Mouse (Mus musculus) heart, postnatal 36 days (tissue): Measurements from ENCODE around the gene Aadat. TPM values are rescaled to one million over a fixed set of nuclear protein-coding genes. Genes with fewer than 3 reads are reported as not detected.
"Not testable (repeated sequence)": the region's sequence is repeated elsewhere in the genome, so short reads cannot be mapped to it uniquely, and the experiment has no call there.

Experiments used
- DNase-seq, 2 experiments: peaks; one replicate each; pipeline ENCODE4 v3.0.0; 2021 to 2022
- intact Hi-C: fragments of 180-260 bp; cut with DNase I; formaldehyde crosslinking; loops from one replicate; pipeline ENCODE4 v1.15.1; 2025
- total RNA-seq, 2 experiments: library from RNA; stranded (reverse); gene quantifications; 2 replicates each; pipeline ENCODE4 v1.2.3; 2021

Gene Aadat
- not detected for total RNA-seq

- intact Hi-C loops = loop anchor here (5.0 to 10.0 kb wide), 3 partner anchors 86 to 979 kb away; partner anchors contain the start of gene Cbr4
- DNase-seq = peak; percentile 28 to 32
Observed at GRCm38 (mm10) chr8:60505653-60506521, at the start of gene Aadat. Gene Aadat (plus strand): TSS chr8:60505932.

GRCm38 (mm10) chr8:60466686-60467335 lies 38.9 kb upstream of the Aadat start:
- intact Hi-C loops = loop anchor here (5.0 to 10.0 kb wide), 3 partner anchors 1082 to 1900 kb away; no protein-coding TSS in a partner anchor
- peak; percentile 26 to 55 for DNase-seq

- DNase-seq = no peak
- intact Hi-C loops = no loop called here
Observed at GRCm38 (mm10) chr8:60490147-60490546, 15.6 kb upstream of the Aadat start.

- DNase-seq = no peak
- intact Hi-C loops = no loop called here
Observed at GRCm38 (mm10) chr8:60491871-60492270, 13.9 kb upstream of the Aadat start.

GRCm38 (mm10) chr8:60492471-60492870 lies 13.3 kb upstream of the Aadat start:
- intact Hi-C loops = no loop called here
- DNase-seq = no peak

- intact Hi-C loops = no loop called here
- no peak for DNase-seq
Observed at GRCm38 (mm10) chr8:60494606-60495005, 11.1 kb upstream of the Aadat start.

- DNase-seq, intact Hi-C loops: not testable (repeated sequence)
Observed at GRCm38 (mm10) chr8:60495046-60495445, 10.7 kb upstream of the Aadat start.

- no peak for DNase-seq
- intact Hi-C loops = loop anchor here (10.0 kb wide), 1 partner anchor 982 kb away; the partner anchor contains the start of gene Cbr4
Observed at GRCm38 (mm10) chr8:60503098-60503497, 2.6 kb upstream of the Aadat start, which contains the start of gene Gm10283. Gene Gm10283 (minus strand): TSS chr8:60503198.

- no peak for DNase-seq
- intact Hi-C loops = no loop called here
Observed at GRCm38 (mm10) chr8:60518286-60518685, 12.6 kb downstream of the Aadat start.

- intact Hi-C loops = no loop called here
Observed at GRCm38 (mm10) chr8:60534945-60535344, 29.2 kb downstream of the Aadat start.

GRCm38 (mm10) chr8:60566783-60567182 lies 61.1 kb downstream of the Aadat start:
- DNase-seq = no peak
- intact Hi-C loops = no loop called here

More at GRCm38 (mm10) chr8:60534945-60535344, 29.2 kb downstream of the Aadat start:
- no peak for DNase-seq

GRCm38 (mm10) chr8:60577231-60577630 lies 71.5 kb downstream of the Aadat start:
- intact Hi-C loops = no loop called here
- DNase-seq = no peak

- no peak for DNase-seq
- intact Hi-C loops = no loop called here
Observed at GRCm38 (mm10) chr8:60583369-60583768, 77.6 kb downstream of the Aadat start.

GRCm38 (mm10) chr8:60591352-60592105 lies 85.8 kb downstream of the Aadat start:
- DNase-seq = not testable (repeated sequence)
- intact Hi-C loops = loop anchor here (5.0 kb wide), 1 partner anchor 84 kb away; the partner anchor contains the start of gene Aadat

GRCm38 (mm10) chr8:60594761-60595160 lies 89.0 kb downstream of the Aadat start:
- peak in 1 of 2 experiments; percentile 5 for DNase-seq
- intact Hi-C loops = loop anchor here (5.0 kb wide), 1 partner anchor 87 kb away; the partner anchor contains the start of gene Aadat

Other genes starting within 250 kb of the Aadat start
- not detected for gene Gm10283, start 2.7 kb upstream of the Aadat start, total RNA-seq
- 10 to 100 TPM in 1 of 2 experiments, 1 to 10 TPM in 1; 8.7 to 10.4 TPM for gene Mfap3l, start 126.9 kb downstream of the Aadat start, total RNA-seq